Mouse (Mus musculus): Measurements from ENCODE around the gene Tmem119. TPM values are rescaled to one million over a fixed set of nuclear protein-coding genes. Genes with fewer than 3 reads are reported as not detected.

The Tmem119 gene
- polyA plus RNA-seq, 1 experiment: 1.2 TPM

DNA sequence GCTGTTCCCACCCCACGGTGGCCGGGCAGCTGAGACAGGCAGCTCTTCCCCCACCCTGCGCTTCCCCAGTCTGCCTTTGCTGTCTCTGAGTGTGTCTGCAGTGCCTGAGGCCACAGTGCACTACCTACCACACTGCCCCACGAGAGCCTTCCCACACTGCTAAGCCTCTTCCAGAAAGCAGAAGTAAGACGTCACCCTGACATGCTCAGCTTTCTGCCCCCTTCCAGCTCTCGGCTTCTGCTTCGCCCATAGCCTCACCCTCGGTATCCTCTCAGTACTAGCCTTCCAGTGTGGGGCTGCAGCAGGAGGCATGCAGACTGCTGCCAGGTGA lies 23.5 kb downstream of the Tmem119 start:
- Histone ChIP-seq H3K27ac (ENCODE audit: insufficient read depth, low read length) (no peak overlapping the region), H3K4me3 (ENCODE audit: low read depth, low read length) (no peak overlapping the region), H3K4me1 (ENCODE audit: control insufficient read depth, insufficient read depth, low read length) (no peaks in the 10 kb centered on the region), H3K9ac (ENCODE audit: low read depth, poor library complexity, severe bottlenecking) (no peak overlapping the region), H3K9me3 (replicated peaks; ENCODE audit: control insufficient read depth, insufficient read depth, low read length, poor library complexity, severe bottlenecking) (no peaks in the 10 kb centered on the region), H3K27me3 (ENCODE audit: control insufficient read depth, insufficient read depth, low read length, poor library complexity, severe bottlenecking) (no peaks in the 10 kb centered on the region), H3K36me3 (ENCODE audit: control insufficient read depth, insufficient read depth, low read length, poor library complexity, severe bottlenecking) (peaks cover 6% of the 10 kb centered on the region; the same call in 1 of the 2 replicates)
- TF ChIP-seq CTCF (IDR thresholded peaks at IDR 0.05; ENCODE audit: low read depth, low read length) (no peak), POLR2A (IDR thresholded peaks at IDR 0.05; ENCODE audit: insufficient read depth, low read length) (no peak)

- Histone ChIP-seq H3K4me1 (ENCODE audit: control insufficient read depth, insufficient read depth, low read length) (no peaks in the 10 kb centered on the region), H3K27me3 (ENCODE audit: control insufficient read depth, insufficient read depth, low read length, poor library complexity, severe bottlenecking) (no peaks in the 10 kb centered on the region), H3K36me3 (ENCODE audit: control insufficient read depth, insufficient read depth, low read length, poor library complexity, severe bottlenecking) (peaks cover 6% of the 10 kb centered on the region; the same call in 1 of the 2 replicates), H3K27ac (ENCODE audit: insufficient read depth, low read length) (no peak overlapping the region), H3K4me3 (ENCODE audit: low read depth, low read length) (no peak overlapping the region), H3K9me3 (replicated peaks; ENCODE audit: control insufficient read depth, insufficient read depth, low read length, poor library complexity, severe bottlenecking) (no peaks in the 10 kb centered on the region), H3K9ac (ENCODE audit: low read depth, poor library complexity, severe bottlenecking) (no peak overlapping the region)
- TF ChIP-seq EP300 (IDR thresholded peaks at IDR 0.05; ENCODE audit: insufficient read depth, low read depth, low read length): no peak
- no peak for TF ChIP-seq POLR2A (IDR thresholded peaks at IDR 0.05; ENCODE audit: insufficient read depth, low read length)
- TF ChIP-seq CTCF (IDR thresholded peaks at IDR 0.05; ENCODE audit: low read depth, low read length): no peak
These were observed 24.0 kb downstream of the Tmem119 start for GRCm38 (mm10) chr5:113776128-113776895.

DNA sequence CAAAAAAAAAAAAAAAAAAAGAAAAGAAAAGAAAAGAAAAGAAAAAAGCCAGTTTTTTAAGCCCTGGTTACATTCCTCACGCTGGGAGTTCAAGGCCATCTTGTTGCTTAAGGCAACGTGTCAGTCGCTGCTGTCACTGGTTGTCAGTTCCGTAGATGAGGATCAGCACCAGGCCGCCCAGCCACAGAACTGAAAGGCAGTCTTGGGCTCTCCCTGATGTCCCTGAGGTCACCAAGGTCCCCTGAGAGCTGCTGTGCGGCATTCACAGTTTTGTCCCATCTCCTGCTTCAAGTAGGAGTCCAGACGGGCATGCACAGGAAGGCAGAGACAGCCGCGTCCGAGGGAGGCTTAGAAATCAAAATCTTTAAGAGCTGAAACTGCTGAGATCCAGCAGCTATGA lies 24.7 kb downstream of the Tmem119 start:
- Histone ChIP-seq H3K4me3 (ENCODE audit: low read depth, low read length) (no peak overlapping the region), H3K9ac (ENCODE audit: low read depth, poor library complexity, severe bottlenecking) (no peak overlapping the region), H3K36me3 (ENCODE audit: control insufficient read depth, insufficient read depth, low read length, poor library complexity, severe bottlenecking) (peaks cover 6% of the 10 kb centered on the region; the same call in 1 of the 2 replicates), H3K27ac (ENCODE audit: insufficient read depth, low read length) (no peak overlapping the region), H3K27me3 (ENCODE audit: control insufficient read depth, insufficient read depth, low read length, poor library complexity, severe bottlenecking) (no peaks in the 10 kb centered on the region), H3K4me1 (ENCODE audit: control insufficient read depth, insufficient read depth, low read length) (no peaks in the 10 kb centered on the region), H3K9me3 (replicated peaks; ENCODE audit: control insufficient read depth, insufficient read depth, low read length, poor library complexity, severe bottlenecking) (no peaks in the 10 kb centered on the region)
- TF ChIP-seq POLR2A (IDR thresholded peaks at IDR 0.05; ENCODE audit: insufficient read depth, low read length): no peak
- no peak for TF ChIP-seq EP300 (IDR thresholded peaks at IDR 0.05; ENCODE audit: insufficient read depth, low read depth, low read length)
- TF ChIP-seq CTCF (IDR thresholded peaks at IDR 0.05; ENCODE audit: low read depth, low read length): no peak

- H3K36me3 ChIP-seq (ENCODE audit: control insufficient read depth, insufficient read depth, low read length, poor library complexity, severe bottlenecking): peaks cover 6% of the 10 kb centered on the region; the same call in 1 of the 2 replicates
- peak overlapping the region; percentile 76; the same call in 1 of the 2 replicates for H3K9ac ChIP-seq (ENCODE audit: low read depth, poor library complexity, severe bottlenecking)
These were observed 26.7 kb downstream of the Tmem119 start for GRCm38 (mm10) chr5:113773664-113774063.

GRCm38 (mm10) chr5:113772905-113773519 lies 27.3 kb downstream of the Tmem119 start:
- peaks cover 6% of the 10 kb centered on the region; the same call in 1 of the 2 replicates for H3K36me3 ChIP-seq (ENCODE audit: control insufficient read depth, insufficient read depth, low read length, poor library complexity, severe bottlenecking)
- no peak overlapping the region for H3K27ac ChIP-seq (ENCODE audit: insufficient read depth, low read length)
- H3K27me3 ChIP-seq (ENCODE audit: control insufficient read depth, insufficient read depth, low read length, poor library complexity, severe bottlenecking): no peaks in the 10 kb centered on the region
- no peaks in the 10 kb centered on the region for H3K9me3 ChIP-seq (replicated peaks; ENCODE audit: control insufficient read depth, insufficient read depth, low read length, poor library complexity, severe bottlenecking)
- peak overlapping the region; percentile 76 for H3K9ac ChIP-seq (ENCODE audit: low read depth, poor library complexity, severe bottlenecking)
- H3K4me1 ChIP-seq (ENCODE audit: control insufficient read depth, insufficient read depth, low read length): no peaks in the 10 kb centered on the region
- peak overlapping the region; percentile 100 for H3K4me3 ChIP-seq (ENCODE audit: low read depth, low read length)
- TF ChIP-seq EP300 (IDR thresholded peaks at IDR 0.05; ENCODE audit: insufficient read depth, low read depth, low read length): no peak
- TF ChIP-seq POLR2A (IDR thresholded peaks at IDR 0.05; ENCODE audit: insufficient read depth, low read length): no peak
- TF ChIP-seq CTCF (IDR thresholded peaks at IDR 0.05; ENCODE audit: low read depth, low read length): no peak

More at GRCm38 (mm10) chr5:113773664-113774063, 26.7 kb downstream of the Tmem119 start:
- Histone ChIP-seq H3K27me3 (ENCODE audit: control insufficient read depth, insufficient read depth, low read length, poor library complexity, severe bottlenecking) (no peaks in the 10 kb centered on the region), H3K4me1 (ENCODE audit: control insufficient read depth, insufficient read depth, low read length) (no peaks in the 10 kb centered on the region), H3K27ac (ENCODE audit: insufficient read depth, low read length) (no peak overlapping the region), H3K9me3 (replicated peaks; ENCODE audit: control insufficient read depth, insufficient read depth, low read length, poor library complexity, severe bottlenecking) (no peaks in the 10 kb centered on the region), H3K4me3 (ENCODE audit: low read depth, low read length) (peak overlapping the region; percentile 56)
- TF ChIP-seq EP300 (IDR thresholded peaks at IDR 0.05; ENCODE audit: insufficient read depth, low read depth, low read length): 0 out of 2 replicates have a peak, but pooled peaks have one; percentile 38
- no peak for TF ChIP-seq POLR2A (IDR thresholded peaks at IDR 0.05; ENCODE audit: insufficient read depth, low read length)
- peak; percentile 97 for TF ChIP-seq CTCF (IDR thresholded peaks at IDR 0.05; ENCODE audit: low read depth, low read length)

DNA sequence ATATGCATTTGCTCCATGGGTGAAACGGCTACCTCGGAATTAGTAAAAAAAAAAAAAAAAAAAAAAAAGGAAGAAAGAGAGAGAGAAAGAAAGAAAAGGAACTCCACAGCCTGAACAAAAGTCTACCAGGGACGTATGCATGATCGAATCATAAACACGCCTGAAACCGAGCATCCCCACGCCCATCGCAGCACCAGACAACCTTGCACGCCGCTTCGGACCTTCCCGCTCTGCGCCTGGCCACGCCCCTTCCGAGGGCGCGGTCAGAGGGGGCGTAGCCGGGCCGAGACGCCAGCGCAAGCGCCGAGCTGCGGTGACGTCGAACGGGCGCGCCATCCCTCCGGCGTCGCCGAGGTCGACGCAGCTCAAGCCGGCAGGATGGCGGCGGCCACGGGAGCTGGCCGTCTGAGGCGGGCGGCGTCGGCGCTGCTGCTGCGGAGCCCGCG lies 27.8 kb downstream of the Tmem119 start, which contains the start of the genes Sart3 and Iscu:
Gene Sart3 (minus strand): TSS at position 61 of the 446 bp plus-strand sequence.
Gene Iscu (plus strand): TSS at position 299 of the 446 bp plus-strand sequence.
- Histone ChIP-seq H3K4me1 (ENCODE audit: control insufficient read depth, insufficient read depth, low read length) (no peaks in the 10 kb centered on the region), H3K9me3 (replicated peaks; ENCODE audit: control insufficient read depth, insufficient read depth, low read length, poor library complexity, severe bottlenecking) (no peaks in the 10 kb centered on the region), H3K27ac (ENCODE audit: insufficient read depth, low read length) (peak within 1 kb of the TSS; percentile 53), H3K4me3 (ENCODE audit: low read depth, low read length) (peak within 1 kb of the TSS; percentile 100), H3K27me3 (ENCODE audit: control insufficient read depth, insufficient read depth, low read length, poor library complexity, severe bottlenecking) (no peaks in the 10 kb centered on the region), H3K9ac (ENCODE audit: low read depth, poor library complexity, severe bottlenecking) (peak within 1 kb of the TSS; percentile 90), H3K36me3 (ENCODE audit: control insufficient read depth, insufficient read depth, low read length, poor library complexity, severe bottlenecking) (peaks cover 8% of the 10 kb centered on the region; the same call in 1 of the 2 replicates)
- TF ChIP-seq EP300 (IDR thresholded peaks at IDR 0.05; ENCODE audit: insufficient read depth, low read depth, low read length) (peak; percentile 53; the same call in 1 of the 2 replicates), POLR2A (IDR thresholded peaks at IDR 0.05; ENCODE audit: insufficient read depth, low read length) (peak; percentile 98), CTCF (IDR thresholded peaks at IDR 0.05; ENCODE audit: low read depth, low read length) (no peak)
